28 mouse cellular contexts compared by ENCODE assay signal in the genomic region with DNA sequence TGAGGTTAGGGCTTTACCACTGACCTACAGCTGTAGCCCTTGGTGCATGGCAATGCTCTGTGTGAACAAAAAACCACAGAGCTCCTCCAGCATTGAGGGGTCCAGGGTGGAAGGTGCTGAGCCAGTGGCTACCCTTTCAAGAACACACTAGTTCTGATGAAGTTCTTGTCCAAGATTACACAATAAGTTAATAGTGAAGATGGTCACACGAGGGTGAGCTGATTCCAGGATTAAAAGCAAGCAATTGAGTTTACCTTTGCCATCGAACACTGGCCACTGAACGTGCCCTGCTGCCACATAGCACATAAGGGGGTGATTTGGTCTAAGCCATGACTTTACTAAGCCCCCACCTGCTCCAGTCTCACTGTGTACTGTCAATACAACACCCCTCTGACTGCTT. TPM values are rescaled to one million over a fixed set of nuclear protein-coding genes. Genes with fewer than 3 reads are reported as not detected.
A peak's percentile ranks its signal among the peaks of the same experiment; 100 is the strongest.
DNase-seq lines count a peak whose midpoint lies in the region; ATAC-seq and TF ChIP-seq lines count a peak whose summit lies in the region.
"Had no signal": no experiment of that assay in that cellular context is flagged by ENCODE, and none has a peak within 500 bp of the region (broad histone marks: within the 10 kb centered on the region; RNA-seq: fewer than 3 reads in every experiment).

No protein-coding gene starts in this region.

- peak overlapping the region; percentile 75 for H3K4me2 ChIP-seq in heart, embryonic 13.5 days
- H3K4me2 ChIP-seq in liver, embryonic 14.5 days (ENCODE audit: low read depth): peak overlapping the region; percentile 83
- H3K4me2 ChIP-seq in stomach, embryonic 14.5 days (replicated peaks; ENCODE audit: low read depth, low read length): peak overlapping the region; percentile 44; the same call in 1 of the 2 replicates

- no peak overlapping the region for H3K27ac ChIP-seq in heart, embryonic 13.5 days (replicated peaks)
- H3K27ac ChIP-seq in heart, embryonic 10.5 days: no peak overlapping the region
- peak overlapping the region; percentile 61 for H3K27ac ChIP-seq in bone marrow, adult 2 months (ENCODE audit: control insufficient read depth, insufficient read depth, low read depth, low read length, poor library complexity)
- peak overlapping the region; percentile 90 for H3K27ac ChIP-seq in liver, embryonic 14.5 days
- no peak overlapping the region for H3K27ac ChIP-seq in stomach, embryonic 14.5 days (ENCODE audit: low read length)
- H3K27ac ChIP-seq in left cerebral cortex, adult 2 months: no peak overlapping the region
- H3K27ac ChIP-seq: embryonic facial prominence, embryonic 15.5 days; forebrain, embryonic 12.5 days; heart, adult 2 months; hindbrain, embryonic 10.5 days; midbrain, embryonic 15.5 days had no signal

- no peak for DNase-seq in heart, embryonic 10.5 days (ENCODE audit: low spot score)
- DNase-seq in liver, embryonic 14.5 days (ENCODE audit: low read depth in 3 of 3, low spot score in 3 of 3): no peak
- no peak for DNase-seq in urinary bladder, postnatal 36 days (ENCODE audit: low spot score in 2 of 2)
- DNase-seq in left cerebral cortex, adult 2 months (ENCODE audit: extremely low spot score in 1 of 2, low spot score in 2 of 2): no peak
- no peak for DNase-seq in left cerebral cortex, adult 9 months (ENCODE audit: low spot score in 2 of 2)
- DNase-seq: adrenal gland, adult 8-10 months; cerebellum, adult 18-20 months; cerebellum, postnatal 25 days; embryo, embryonic 11 days; heart, adult 2 months; kidney, adult 2 months; kidney, postnatal 14 days; lung, postnatal 10 days; right cerebral cortex, postnatal 14 days; thymus, postnatal 14 days had no signal

- H3K27me3 ChIP-seq in heart, embryonic 13.5 days (replicated peaks): no peaks in the 10 kb centered on the region
- no peaks in the 10 kb centered on the region for H3K27me3 ChIP-seq in heart, embryonic 10.5 days (ENCODE audit: insufficient read depth, poor library complexity, severe bottlenecking)
- no peaks in the 10 kb centered on the region for H3K27me3 ChIP-seq in liver, embryonic 14.5 days (ENCODE audit: control insufficient read depth, insufficient read depth, low read length)
- H3K27me3 ChIP-seq in stomach, embryonic 14.5 days (ENCODE audit: control insufficient read depth, insufficient read depth, low read length): no peaks in the 10 kb centered on the region
- H3K27me3 ChIP-seq: embryonic facial prominence, embryonic 15.5 days; forebrain, embryonic 12.5 days; midbrain, embryonic 15.5 days had no signal

- no peak for TF ChIP-seq POLR2A in bone marrow, adult 2 months (IDR thresholded peaks at IDR 0.05; ENCODE audit: borderline replicate concordance, control insufficient read depth, low read depth, low read length)

- 77% methylated on average over 3 of the region's 3 CpGs for WGBS in heart, embryonic 13.5 days
- WGBS in heart, embryonic 10.5 days: 83% methylated on average over 3 of the region's 3 CpGs
- WGBS in bone marrow, adult 2 months: 65% methylated on average over 3 of the region's 3 CpGs
- WGBS in liver, embryonic 14.5 days (ENCODE audit: insufficient replicate concordance): 82% methylated on average over 3 of the region's 3 CpGs
- WGBS in stomach, embryonic 14.5 days: 67% methylated on average over 3 of the region's 3 CpGs

- H3K36me3 ChIP-seq in heart, embryonic 13.5 days: no peaks in the 10 kb centered on the region
- H3K36me3 ChIP-seq in heart, embryonic 10.5 days: no peaks in the 10 kb centered on the region
- H3K36me3 ChIP-seq in liver, embryonic 14.5 days (replicated peaks; ENCODE audit: control insufficient read depth, insufficient read depth, low read depth): no peaks in the 10 kb centered on the region; the same call in 1 of the 2 replicates
- H3K36me3 ChIP-seq in stomach, embryonic 14.5 days (ENCODE audit: control insufficient read depth, insufficient read depth, low read length): no peaks in the 10 kb centered on the region
- H3K36me3 ChIP-seq: embryonic facial prominence, embryonic 15.5 days; forebrain, embryonic 12.5 days; midbrain, embryonic 15.5 days had no signal

- no peak for TF ChIP-seq CTCF in bone marrow, adult 2 months (IDR thresholded peaks at IDR 0.05; ENCODE audit: control insufficient read depth, insufficient read depth, low read length)
- no peak for TF ChIP-seq CTCF in liver, embryonic 14.5 days (IDR thresholded peaks at IDR 0.05; ENCODE audit: low read depth)
- TF ChIP-seq CTCF in left cerebral cortex, adult 2 months (IDR thresholded peaks at IDR 0.05): no peak

- peaks cover 4% of the 10 kb centered on the region; the same call in 1 of the 2 replicates for H3K4me1 ChIP-seq in heart, embryonic 13.5 days
- H3K4me1 ChIP-seq in heart, embryonic 10.5 days: no peaks in the 10 kb centered on the region
- peaks cover 3% of the 10 kb centered on the region; the same call in 1 of the 2 replicates for H3K4me1 ChIP-seq in bone marrow, adult 2 months (ENCODE audit: control insufficient read depth, insufficient read depth, low read length)
- peaks cover 19 to 40% of the 10 kb centered on the region in 2 experiments for H3K4me1 ChIP-seq in liver, embryonic 14.5 days (replicated peaks; ENCODE audit: control insufficient read depth in 2 of 2, insufficient read depth in 2 of 2, low read length in 1 of 2)
- no peaks in the 10 kb centered on the region for H3K4me1 ChIP-seq in stomach, embryonic 14.5 days (ENCODE audit: control insufficient read depth, insufficient read depth, low read length)
- H3K4me1 ChIP-seq: embryonic facial prominence, embryonic 15.5 days had no signal

- H3K9me3 ChIP-seq in heart, embryonic 13.5 days: no peaks in the 10 kb centered on the region
- no peaks in the 10 kb centered on the region for H3K9me3 ChIP-seq in heart, embryonic 10.5 days
- no peaks in the 10 kb centered on the region for H3K9me3 ChIP-seq in liver, embryonic 14.5 days (ENCODE audit: control insufficient read depth, low read length)
- no peaks in the 10 kb centered on the region for H3K9me3 ChIP-seq in stomach, embryonic 14.5 days (ENCODE audit: control insufficient read depth, low read depth, low read length)
- H3K9me3 ChIP-seq: embryonic facial prominence, embryonic 15.5 days; forebrain, embryonic 12.5 days; hindbrain, embryonic 10.5 days; midbrain, embryonic 15.5 days had no signal

- H3K9ac ChIP-seq in heart, embryonic 13.5 days: no peak overlapping the region
- H3K9ac ChIP-seq in liver, embryonic 14.5 days (replicated peaks): no peak overlapping the region
- no peak overlapping the region for H3K9ac ChIP-seq in stomach, embryonic 14.5 days (replicated peaks; ENCODE audit: low read depth, low read length)
- H3K9ac ChIP-seq: embryonic facial prominence, embryonic 15.5 days; midbrain, embryonic 15.5 days had no signal

- no peak for TF ChIP-seq EP300 in liver, embryonic 14.5 days (IDR thresholded peaks at IDR 0.05; ENCODE audit: low read depth)

- intact Hi-C loops in left cerebral cortex, adult 2 months (cut with DNase I): no loop called here

- no peak for ATAC-seq in heart, embryonic 13.5 days (ENCODE audit: extremely low read depth, insufficient number of reproducible peaks, low FRiP score, low TSS enrichment)
- ATAC-seq in liver, embryonic 14.5 days (ENCODE audit: insufficient read depth): no peak
- ATAC-seq in stomach, embryonic 14.5 days (ENCODE audit: insufficient number of reproducible peaks, insufficient read depth, low FRiP score, low read depth): no peak
- ATAC-seq: midbrain, embryonic 15.5 days had no signal

- H3K4me3 ChIP-seq in heart, embryonic 13.5 days: peak overlapping the region; percentile 3; the same call in 1 of the 2 replicates
- no peak overlapping the region for H3K4me3 ChIP-seq in heart, embryonic 10.5 days
- H3K4me3 ChIP-seq in bone marrow, adult 2 months (replicated peaks; ENCODE audit: control insufficient read depth, low read depth, low read length): peak overlapping the region; percentile 59
- H3K4me3 ChIP-seq in liver, embryonic 14.5 days (ENCODE audit: insufficient read depth in 1 of 2, low read depth in 2 of 2, low read length in 2 of 2): peak overlapping the region; percentile 32 to 72
- no peak overlapping the region for H3K4me3 ChIP-seq in stomach, embryonic 14.5 days (ENCODE audit: low read depth, low read length)
- H3K4me3 ChIP-seq in left cerebral cortex, adult 2 months: no peak overlapping the region
- H3K4me3 ChIP-seq: heart, adult 2 months had no signal

RNA-seq across cellular contexts. Expression of a gene that starts 1.9 kb away (rescaled TPM):
- polyA plus RNA-seq in heart, embryonic 13.5 days (2015; fragmentation: Nextera tagmentation; extraction: Ambion mirVana): 20.4 and 21.7 TPM in 2 replicates
- 26.3 and 34.6 TPM in 2 replicates for polyA plus RNA-seq in heart, embryonic 10.5 days (2016; fragmentation: Nextera tagmentation; extraction: Ambion mirVana)
- 20.9 and 33.4 TPM in 2 replicates for polyA plus RNA-seq in bone marrow, adult 2 months (2011; ENCODE audit: insufficient read depth, insufficient read length, low replicate concordance, missing spikeins)
- 26.3 and 28.7 TPM in 2 replicates for polyA plus RNA-seq in liver, embryonic 14.5 days (2012; rRNA removed)
- polyA plus RNA-seq in liver, embryonic 14.5 days (2014; fragmentation: Nextera tagmentation; extraction: Ambion mirVana): 44.7 and 49.5 TPM in 2 replicates
- polyA plus RNA-seq in stomach, embryonic 14.5 days (2014; fragmentation: Nextera tagmentation; extraction: Ambion mirVana): 78.4 and 79.1 TPM in 2 replicates
- total RNA-seq in left cerebral cortex, adult 2 months (2021): 10 to 100 TPM; 28.2 to 28.4 TPM

RNA-seq across cellular contexts. Expression of a gene that starts 34.0 kb away (rescaled TPM):
- 17.4 and 18.1 TPM in 2 replicates for polyA plus RNA-seq in heart, embryonic 13.5 days (2015; fragmentation: Nextera tagmentation; extraction: Ambion mirVana)
- 18.6 and 21.7 TPM in 2 replicates for polyA plus RNA-seq in heart, embryonic 10.5 days (2016; fragmentation: Nextera tagmentation; extraction: Ambion mirVana)
- 11.6 and 11.7 TPM in 2 replicates for polyA plus RNA-seq in bone marrow, adult 2 months (2011; ENCODE audit: insufficient read depth, insufficient read length, low replicate concordance, missing spikeins)
- polyA plus RNA-seq in liver, embryonic 14.5 days (2012; rRNA removed): 6.9 and 13.2 TPM in 2 replicates
- 18.5 and 23.0 TPM in 2 replicates for polyA plus RNA-seq in liver, embryonic 14.5 days (2014; fragmentation: Nextera tagmentation; extraction: Ambion mirVana)
- 19.8 and 21.5 TPM in 2 replicates for polyA plus RNA-seq in stomach, embryonic 14.5 days (2014; fragmentation: Nextera tagmentation; extraction: Ambion mirVana)
- 10 to 100 TPM; 44.8 to 47.6 TPM for total RNA-seq in left cerebral cortex, adult 2 months (2021)

RNA-seq across cellular contexts. Expression of a gene that starts 34.0 kb away (rescaled TPM):
- 25.3 and 28.5 TPM in 2 replicates for polyA plus RNA-seq in heart, embryonic 13.5 days (2015; fragmentation: Nextera tagmentation; extraction: Ambion mirVana)
- polyA plus RNA-seq in heart, embryonic 10.5 days (2016; fragmentation: Nextera tagmentation; extraction: Ambion mirVana): 24.0 and 25.3 TPM in 2 replicates
- polyA plus RNA-seq in bone marrow, adult 2 months (2011; ENCODE audit: insufficient read depth, insufficient read length, low replicate concordance, missing spikeins): 3.6 and 9.1 TPM in 2 replicates
- polyA plus RNA-seq in liver, embryonic 14.5 days (2012; rRNA removed): 7.5 and 7.8 TPM in 2 replicates
- polyA plus RNA-seq in liver, embryonic 14.5 days (2014; fragmentation: Nextera tagmentation; extraction: Ambion mirVana): 7.1 and 7.5 TPM in 2 replicates
- 40.0 and 42.0 TPM in 2 replicates for polyA plus RNA-seq in stomach, embryonic 14.5 days (2014; fragmentation: Nextera tagmentation; extraction: Ambion mirVana)
- 10 to 100 TPM; 15.7 to 20.9 TPM for total RNA-seq in left cerebral cortex, adult 2 months (2021)

RNA-seq across cellular contexts. Expression of a gene that starts 54.0 kb away (rescaled TPM):
- 16.1 and 16.3 TPM in 2 replicates for polyA plus RNA-seq in heart, embryonic 13.5 days (2015; fragmentation: Nextera tagmentation; extraction: Ambion mirVana)
- 13.1 and 15.7 TPM in 2 replicates for polyA plus RNA-seq in heart, embryonic 10.5 days (2016; fragmentation: Nextera tagmentation; extraction: Ambion mirVana)
- 2.7 TPM in 2 replicates for polyA plus RNA-seq in bone marrow, adult 2 months (2011; ENCODE audit: insufficient read depth, insufficient read length, low replicate concordance, missing spikeins)
- polyA plus RNA-seq in liver, embryonic 14.5 days (2012; rRNA removed): 4.5 and 5.1 TPM in 2 replicates
- 6.5 and 6.9 TPM in 2 replicates for polyA plus RNA-seq in liver, embryonic 14.5 days (2014; fragmentation: Nextera tagmentation; extraction: Ambion mirVana)
- 18.1 and 20.0 TPM in 2 replicates for polyA plus RNA-seq in stomach, embryonic 14.5 days (2014; fragmentation: Nextera tagmentation; extraction: Ambion mirVana)
- 1 to 10 TPM; 3.1 to 3.9 TPM for total RNA-seq in left cerebral cortex, adult 2 months (2021)

RNA-seq across cellular contexts. Expression of a gene that starts 54.1 kb away (rescaled TPM):
- polyA plus RNA-seq in heart, embryonic 13.5 days (2015; fragmentation: Nextera tagmentation; extraction: Ambion mirVana): not detected in 2 replicates
- not detected in 2 replicates for polyA plus RNA-seq in heart, embryonic 10.5 days (2016; fragmentation: Nextera tagmentation; extraction: Ambion mirVana)
- polyA plus RNA-seq in bone marrow, adult 2 months (2011; ENCODE audit: insufficient read depth, insufficient read length, low replicate concordance, missing spikeins): not detected in 2 replicates
- not detected in 2 replicates for polyA plus RNA-seq in liver, embryonic 14.5 days (2012; rRNA removed)
- polyA plus RNA-seq in liver, embryonic 14.5 days (2014; fragmentation: Nextera tagmentation; extraction: Ambion mirVana): not detected in 2 replicates
- polyA plus RNA-seq in stomach, embryonic 14.5 days (2014; fragmentation: Nextera tagmentation; extraction: Ambion mirVana): not detected in 2 replicates
- not detected for total RNA-seq in left cerebral cortex, adult 2 months (2021)
- total RNA-seq: adrenal gland, adult 8-10 months; gastrocnemius, adult 8-10 months; heart, adult 2 months; left cerebral cortex, postnatal 10 days; megakaryocyte-erythroid progenitor cell, adult 5-6 weeks; neutrophil, adult 5-6 weeks had no signal
- polyA plus RNA-seq: embryonic facial prominence, embryonic 15.5 days; forebrain, embryonic 12.5 days; heart, adult 2 months; heart, embryonic 16.5 days; hindbrain, embryonic 10.5 days; kidney, adult 2 months; midbrain, embryonic 15.5 days; spleen, adult 2 months had no signal

Comparison
In these comparisons a context has a peak if more than half of its experiments do, and no peak if none do; other contexts are left out.
1. H3K4me3 ChIP-seq: peak in heart, embryonic 13.5 days (single experiment), bone marrow, adult 2 months (single experiment) and liver, embryonic 14.5 days (2 of 2); none in heart, embryonic 10.5 days (single experiment), stomach, embryonic 14.5 days (single experiment) and left cerebral cortex, adult 2 months (single experiment).
2. H3K27ac ChIP-seq: peak in bone marrow, adult 2 months (single experiment) and liver, embryonic 14.5 days (single experiment); none in heart, embryonic 13.5 days (single experiment), heart, embryonic 10.5 days (single experiment), stomach, embryonic 14.5 days (single experiment) and left cerebral cortex, adult 2 months (single experiment).
3. Peak in every context shown above with its lines, with median percentiles within 50 percentile points of each other: H3K4me2 ChIP-seq.